Mouse (Mus musculus): ENCODE measurements at regions not wholly inside any gene's neighbourhood (a gene's known extent, or its start where the extent isn't known, plus 50 kb on each side); places are given as distances from the start of the nearest gene placed in this dataset.

DNA sequence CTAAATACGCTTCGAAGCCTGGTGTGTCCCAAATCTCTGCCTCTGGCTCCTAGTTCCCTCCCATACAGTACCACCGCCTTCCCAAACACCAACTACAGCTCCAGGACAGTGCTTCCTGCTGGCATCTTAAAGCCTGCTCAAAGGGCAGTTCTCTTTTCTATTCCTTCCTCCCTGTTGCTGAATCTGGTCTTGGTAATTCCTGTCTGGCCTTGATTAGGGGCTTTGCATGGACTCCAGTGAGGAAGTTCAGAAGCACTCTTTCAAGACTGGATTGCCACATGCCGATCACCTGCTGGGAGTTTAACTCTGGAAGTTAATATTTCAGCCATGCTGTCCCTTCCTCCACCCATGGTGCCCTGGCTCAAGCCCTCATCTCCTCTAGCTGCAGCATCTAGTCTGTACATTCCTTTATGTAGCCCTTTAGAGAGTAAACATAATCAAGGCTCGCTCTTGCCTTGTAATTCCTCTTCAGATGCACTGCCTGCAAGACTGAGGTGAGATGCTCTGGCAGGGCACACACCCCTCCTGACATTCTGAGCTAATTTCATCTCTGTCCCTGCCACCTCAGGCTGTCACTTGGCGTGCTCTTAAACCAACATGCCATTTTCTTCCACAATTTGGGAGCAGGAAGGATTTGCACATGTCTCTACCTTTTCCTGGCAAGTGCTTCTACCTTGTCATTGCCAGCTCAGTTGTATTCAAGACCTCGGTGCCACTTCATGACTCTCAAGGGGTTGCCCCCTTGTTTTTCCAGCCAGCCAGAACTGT, 148.8 kb upstream of the Bcl6 start:
- DNase-seq = no peak

DNA sequence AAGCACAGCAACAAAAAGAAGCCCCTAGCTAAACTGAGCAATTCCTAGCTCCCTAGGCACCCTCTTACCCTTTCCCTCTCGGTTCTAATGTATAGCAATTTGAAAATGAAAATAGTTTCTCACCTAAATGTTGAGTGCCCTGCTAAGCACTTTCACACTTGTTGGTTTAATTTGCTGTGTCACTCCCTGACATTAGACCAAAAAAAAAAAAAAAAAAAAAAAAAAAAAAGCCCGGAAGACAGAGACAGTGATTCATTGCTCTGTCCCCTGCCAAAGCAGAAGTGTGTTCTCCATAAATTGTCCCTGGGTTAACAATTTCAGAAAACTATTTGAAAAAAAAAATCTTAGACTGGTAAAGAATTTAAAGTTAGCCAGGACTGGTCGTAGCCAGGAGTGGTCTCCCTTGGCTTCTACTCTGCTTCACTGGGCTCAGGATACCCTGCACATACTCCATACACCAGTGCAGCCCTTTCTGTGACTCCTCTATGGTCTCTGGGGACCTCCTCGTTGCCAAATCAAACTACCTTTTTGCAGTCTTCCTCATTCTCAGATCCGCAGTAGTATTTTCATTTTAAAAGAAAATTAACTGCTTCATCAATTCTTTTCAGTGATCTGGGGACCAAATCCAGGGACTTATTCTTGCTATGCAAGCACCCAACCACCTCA, 148.0 kb upstream of the Bcl6 start:
- no peak for DNase-seq

DNA sequence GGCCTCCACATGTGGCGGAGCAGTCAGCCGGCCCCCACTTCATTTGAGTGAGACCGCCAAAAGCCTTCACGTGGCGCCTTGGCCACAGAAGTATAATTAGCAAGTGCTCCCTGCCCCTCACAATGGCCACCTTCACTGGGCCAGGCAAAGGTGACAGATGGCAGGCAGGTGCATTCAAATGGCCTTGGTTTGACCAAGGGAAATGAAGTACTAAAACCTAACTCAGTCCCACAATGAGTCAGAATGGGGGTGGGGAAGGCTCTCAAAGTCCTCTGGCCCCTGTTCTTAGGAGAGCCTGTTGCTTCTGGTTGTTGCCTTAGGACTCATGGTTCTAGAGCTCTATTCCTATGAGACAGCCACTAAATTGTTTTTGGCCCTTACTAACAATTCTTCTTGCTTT, 147.2 kb upstream of the Bcl6 start:
- DNase-seq = no peak

DNA sequence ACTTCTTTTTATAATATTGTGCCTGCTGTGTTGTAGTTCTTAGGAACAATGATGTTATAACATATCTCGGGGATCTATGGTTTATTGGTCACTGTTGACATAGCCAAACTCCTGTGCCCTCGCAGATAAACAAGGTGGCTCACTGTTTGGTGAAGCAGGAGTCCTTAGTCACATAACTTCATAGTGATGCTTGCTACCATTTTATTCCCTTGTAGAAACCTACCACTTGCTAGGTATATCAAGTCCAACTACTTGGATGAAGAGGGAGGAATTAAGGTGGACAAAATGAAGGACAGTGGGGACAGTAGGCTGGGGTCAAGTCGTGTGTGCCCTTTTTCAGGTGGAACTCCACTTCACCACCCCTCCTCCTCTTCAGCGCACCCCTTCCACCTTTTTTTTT, 146.7 kb upstream of the Bcl6 start:
- DNase-seq = no peak

DNA sequence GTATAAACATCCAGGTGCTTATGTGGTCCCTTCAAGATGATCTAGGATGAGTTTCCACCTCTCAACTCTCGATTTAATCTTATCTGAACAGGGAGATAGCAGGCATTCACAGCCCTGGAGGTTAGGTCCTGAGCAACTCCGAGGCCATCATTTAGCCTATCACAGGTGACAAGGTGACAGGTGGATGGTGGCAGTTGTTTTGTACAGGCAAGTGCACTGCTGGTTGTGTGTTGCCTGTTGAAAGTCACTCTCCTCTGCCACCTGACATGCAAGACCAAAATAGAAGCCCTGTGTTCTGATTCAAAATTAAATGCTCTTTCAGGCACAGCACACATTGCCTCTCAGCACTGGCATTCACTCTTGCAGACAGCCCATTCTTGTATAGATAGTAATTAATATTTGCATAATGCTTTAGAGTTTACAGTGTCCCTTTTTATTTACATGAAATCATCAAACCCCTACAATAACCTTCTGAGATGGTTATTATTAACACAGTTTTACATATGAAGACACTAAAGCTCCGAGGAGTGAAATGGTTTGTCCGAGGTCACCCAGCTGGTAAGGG, 145.9 kb upstream of the Bcl6 start:
- DNase-seq = no peak

DNA sequence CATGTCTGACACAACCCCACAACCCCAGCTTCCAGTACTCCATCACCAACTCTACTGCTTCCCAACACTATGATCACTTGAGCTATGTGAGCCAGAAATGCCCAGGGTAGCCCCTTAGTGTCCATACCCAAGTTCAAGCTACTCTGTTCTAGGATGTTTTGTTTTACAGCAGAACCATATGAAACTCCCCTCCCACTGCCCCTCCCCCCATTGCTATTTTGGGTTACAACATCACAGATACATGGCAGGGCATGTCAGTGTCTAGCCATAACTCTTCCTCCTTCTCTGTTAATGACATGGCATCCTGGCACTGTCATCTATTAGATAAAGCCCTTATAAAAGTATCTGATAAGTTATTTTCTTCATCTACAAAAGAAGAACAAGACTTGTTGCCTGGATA, 142.0 kb upstream of the Bcl6 start:
- DNase-seq = no peak

DNA sequence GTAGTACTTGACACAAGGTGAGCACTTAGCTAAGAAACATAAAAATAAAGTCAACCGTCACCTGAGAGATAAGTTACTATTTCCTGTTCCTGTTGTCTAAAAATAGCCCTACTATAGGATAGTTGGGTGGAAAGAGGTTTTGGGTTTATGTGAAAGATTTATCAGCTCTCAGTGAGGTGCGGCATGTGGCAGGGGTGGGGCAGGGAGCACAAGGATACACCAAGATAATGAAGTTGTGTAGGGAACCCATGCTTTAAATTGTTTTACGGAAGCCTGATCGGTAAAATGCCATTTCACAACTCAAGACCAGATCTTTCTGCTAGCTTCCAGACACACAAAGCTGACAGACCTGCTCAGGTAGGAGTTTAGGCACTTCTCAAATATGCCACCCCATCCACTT, 141.0 kb upstream of the Bcl6 start:
- DNase-seq = no peak

DNA sequence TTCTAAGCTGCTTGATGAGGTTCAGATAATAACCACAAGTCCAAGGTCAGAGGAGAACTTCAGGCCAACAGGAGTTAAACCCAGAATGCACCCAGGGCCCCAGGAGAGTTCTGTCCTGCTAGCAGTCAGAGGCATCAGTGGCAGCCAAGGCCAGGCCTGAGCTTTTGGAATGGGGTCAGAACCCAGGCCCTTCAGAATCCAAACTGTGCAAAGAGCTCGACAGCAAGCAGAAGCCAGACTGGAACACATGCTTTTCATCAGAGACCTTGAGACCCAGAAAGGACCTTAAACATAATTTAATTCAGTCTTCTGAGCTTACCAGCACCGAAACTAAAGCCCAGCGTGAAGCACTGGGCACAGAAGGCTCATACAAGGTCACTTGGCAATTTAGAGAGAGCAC, 139.9 kb upstream of the Bcl6 start:
- no peak for DNase-seq

DNA sequence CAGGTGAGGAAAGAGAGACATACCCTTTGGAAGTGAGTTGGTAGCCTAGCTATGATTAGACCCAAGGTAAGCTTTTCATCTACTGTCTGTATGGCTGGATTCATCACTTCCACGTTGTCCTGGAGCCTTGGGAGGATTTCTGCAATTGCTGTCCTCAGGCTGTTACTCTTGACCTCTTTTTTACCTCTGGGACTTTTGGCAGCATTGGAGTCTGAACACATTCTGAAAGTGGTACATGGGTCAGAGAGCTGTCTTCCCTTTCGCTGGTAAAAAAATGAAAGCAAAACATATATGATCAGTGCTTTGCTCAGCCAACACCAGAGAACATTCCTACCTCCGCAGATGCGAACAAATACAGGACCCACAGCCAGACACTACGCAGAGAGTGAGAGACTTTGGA, 136.1 kb upstream of the Bcl6 start:
- DNase-seq = no peak

DNA sequence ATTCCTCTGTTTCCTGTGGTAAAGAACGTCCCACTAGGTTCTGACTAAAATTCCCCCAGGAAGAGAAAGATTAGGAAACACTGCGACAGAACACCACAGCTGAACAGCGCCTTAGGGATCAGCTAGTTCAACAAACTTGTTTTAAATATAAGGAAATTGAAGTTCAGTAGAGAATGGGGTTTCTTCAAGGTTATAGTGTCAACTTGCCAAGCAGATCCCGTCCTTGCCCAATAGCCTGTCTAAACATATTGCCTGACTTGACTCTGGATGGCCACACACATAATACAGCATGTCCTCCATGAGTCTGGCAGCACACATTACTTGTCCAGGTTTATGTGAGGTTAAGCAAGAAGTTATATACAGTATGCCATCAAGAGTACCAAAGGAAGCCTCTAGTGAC, 135.4 kb upstream of the Bcl6 start:
- DNase-seq = no peak

DNA sequence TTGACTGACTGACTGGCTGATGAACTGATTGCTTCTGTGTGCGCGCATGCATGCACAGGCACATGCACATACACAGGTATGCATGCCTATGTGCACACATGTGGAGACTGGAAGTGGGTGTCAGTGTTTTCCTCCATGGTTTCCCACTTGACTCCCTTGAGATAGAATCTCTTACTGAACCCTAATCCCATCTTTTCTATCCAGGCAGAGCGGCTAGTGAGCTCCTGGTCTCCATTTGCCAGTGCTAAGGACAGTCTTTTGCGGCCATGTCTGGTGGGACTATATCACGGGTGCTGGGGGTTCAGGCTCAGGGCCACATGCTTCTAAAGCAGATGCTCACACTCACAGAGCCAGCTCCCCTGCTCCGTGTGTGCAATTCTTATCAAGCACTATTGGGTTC, 133.0 kb upstream of the Bcl6 start:
- DNase-seq = no peak

DNA sequence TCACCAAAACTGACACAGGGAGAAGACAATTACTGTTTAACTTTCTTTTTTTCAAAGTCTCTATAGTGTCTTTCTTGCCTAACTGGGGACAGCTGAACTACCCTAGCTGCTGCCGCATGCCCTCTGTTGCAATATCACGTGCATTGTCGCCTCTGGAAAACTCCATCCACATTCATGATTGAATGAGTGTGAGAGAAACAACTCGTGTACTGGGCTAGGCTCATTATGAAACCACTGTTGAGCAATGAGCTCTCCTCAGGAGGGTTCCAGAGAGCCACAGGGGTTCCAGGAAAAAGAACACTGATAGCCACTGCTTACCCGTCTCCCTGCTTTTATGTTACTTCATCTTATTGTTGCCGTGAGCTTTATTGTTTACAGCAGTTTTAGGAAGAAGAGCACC, 132.2 kb upstream of the Bcl6 start:
- DNase-seq = no peak

DNA sequence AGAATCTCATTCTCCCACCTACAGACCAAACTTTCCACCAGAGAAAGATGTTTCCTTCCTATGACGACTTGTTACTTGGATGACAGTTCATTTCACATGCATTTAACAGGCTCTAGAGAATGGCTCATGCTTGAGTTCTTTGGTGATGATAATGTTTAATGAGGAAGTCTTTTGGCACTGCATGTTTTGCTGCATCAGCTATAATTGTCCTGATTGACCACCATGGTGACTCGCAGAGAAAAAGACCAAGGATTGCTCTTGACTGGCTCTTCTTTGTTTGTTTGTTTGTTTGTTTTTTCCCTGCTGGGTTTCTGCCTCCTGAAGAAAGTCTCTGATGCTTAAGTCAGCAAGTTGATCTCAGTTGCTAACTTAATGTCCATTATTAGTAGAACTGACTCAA, 129.8 kb upstream of the Bcl6 start:
- DNase-seq = no peak

DNA sequence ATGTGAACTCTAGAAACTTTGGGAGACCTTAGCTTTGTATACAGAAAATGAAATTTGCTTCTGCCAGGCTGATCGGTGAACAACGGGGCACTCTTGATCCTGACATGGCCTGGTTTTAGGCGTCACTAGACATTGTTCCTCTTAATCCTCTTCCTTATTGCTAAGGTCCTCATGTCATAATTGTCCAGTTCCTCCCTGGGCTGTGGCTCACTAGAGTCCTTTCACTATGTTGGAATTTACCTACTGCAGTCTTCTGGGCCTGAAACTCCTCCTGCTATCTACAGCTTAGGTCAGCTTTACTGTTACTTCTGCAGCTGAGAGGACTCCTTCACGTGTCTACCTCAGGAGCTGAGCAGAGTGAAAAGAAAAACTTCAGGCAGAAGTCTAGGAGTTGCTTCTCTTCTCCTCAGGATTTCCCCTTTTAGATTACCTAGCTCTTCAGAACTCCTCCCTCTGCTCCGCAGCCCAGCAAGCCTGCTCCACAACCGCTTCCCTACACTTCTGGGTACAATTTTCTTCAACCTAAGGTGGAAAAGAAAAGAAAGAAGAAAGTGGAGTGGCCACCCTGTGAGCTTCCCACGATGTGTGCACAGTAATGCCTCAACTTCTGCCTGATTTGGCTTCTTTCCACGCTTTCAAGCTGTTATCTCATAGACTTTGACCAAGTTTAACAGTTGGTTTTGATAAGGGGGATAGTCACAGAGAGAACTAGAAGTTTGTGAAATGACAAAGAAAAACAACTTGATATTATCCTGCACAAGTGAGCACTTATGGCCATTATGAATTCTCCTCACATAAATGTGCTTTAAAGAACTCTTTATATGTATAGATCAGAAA, 114.4 kb upstream of the Bcl6 start:
- no peak for DNase-seq

DNA sequence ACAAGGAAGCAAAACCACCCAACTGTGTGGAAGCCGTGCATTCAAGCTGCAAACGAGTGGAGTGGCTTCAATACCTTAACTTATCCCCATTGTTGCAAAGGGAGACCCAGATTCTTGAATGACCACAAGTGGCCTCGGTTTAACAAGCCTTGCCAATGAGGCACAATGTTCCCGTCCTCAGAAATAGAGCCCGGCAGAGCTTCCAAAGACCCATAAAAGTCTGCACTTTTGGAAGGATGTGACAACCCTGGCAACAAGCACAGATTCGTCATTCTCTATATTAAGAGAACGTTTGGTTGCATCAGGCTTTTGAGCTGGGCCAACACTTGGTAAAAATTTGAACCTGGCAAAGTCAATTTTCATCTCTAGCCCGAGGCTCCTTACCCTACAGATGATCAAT, 108.9 kb upstream of the Bcl6 start:
- DNase-seq = no peak

DNA sequence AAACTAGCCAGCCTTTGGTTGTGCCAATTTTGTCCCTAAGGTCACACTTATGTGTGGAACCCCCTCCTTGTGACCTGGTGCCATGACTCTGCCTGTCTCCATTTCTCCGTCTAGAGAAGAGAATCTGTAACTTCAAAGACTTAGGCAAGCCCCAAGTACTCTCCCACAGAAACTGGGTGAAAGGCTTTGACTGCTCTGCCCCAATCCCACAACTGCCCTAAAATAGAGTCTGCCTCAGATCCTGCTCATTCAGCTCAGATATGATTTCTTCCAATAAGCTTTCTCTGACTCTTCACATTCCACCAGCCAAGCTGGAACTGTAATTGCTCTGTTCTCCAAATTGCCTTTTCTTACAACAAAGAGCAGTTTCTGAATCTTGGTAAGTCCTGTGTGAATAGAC, 107.4 kb upstream of the Bcl6 start:
- no peak for DNase-seq

DNA sequence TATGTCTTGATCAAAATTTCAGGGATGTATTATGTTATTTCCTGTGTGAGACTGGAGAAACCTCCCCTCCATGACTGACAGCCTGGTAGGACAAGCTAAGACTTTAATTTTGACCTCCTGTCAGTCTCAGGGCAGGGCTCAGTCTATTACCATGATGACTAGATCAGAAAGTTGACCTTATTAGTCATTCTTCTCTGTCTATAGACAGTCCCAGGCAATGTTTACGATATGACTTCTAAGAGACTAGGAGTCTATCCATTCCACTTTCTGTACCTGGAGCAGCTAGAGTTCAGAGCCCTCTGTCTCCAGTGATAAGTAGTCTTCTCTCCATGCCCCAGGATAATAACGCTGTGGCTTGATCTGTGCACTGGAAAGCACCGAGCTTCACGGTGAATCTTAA, 107.0 kb upstream of the Bcl6 start:
- no peak for DNase-seq

DNA sequence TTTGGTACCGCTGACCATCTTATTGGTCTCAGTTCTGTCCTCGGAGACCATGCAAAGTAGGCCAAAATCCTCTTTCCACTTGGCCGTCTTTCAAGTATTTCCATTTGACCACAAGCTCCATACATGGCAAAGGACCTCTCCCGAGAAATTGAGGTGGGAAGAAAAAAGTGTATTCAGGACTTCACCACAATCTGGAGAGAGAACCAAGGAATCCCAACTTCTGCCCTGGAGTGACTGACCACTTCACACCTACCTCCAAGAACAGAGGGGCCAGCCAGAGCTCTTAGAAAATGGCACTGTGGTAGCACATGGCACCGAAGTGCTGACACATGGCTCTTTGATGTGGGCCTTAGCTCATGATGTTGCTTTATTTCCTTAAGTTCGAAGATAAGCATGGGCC, 105.9 kb upstream of the Bcl6 start:
- no peak for DNase-seq

DNA sequence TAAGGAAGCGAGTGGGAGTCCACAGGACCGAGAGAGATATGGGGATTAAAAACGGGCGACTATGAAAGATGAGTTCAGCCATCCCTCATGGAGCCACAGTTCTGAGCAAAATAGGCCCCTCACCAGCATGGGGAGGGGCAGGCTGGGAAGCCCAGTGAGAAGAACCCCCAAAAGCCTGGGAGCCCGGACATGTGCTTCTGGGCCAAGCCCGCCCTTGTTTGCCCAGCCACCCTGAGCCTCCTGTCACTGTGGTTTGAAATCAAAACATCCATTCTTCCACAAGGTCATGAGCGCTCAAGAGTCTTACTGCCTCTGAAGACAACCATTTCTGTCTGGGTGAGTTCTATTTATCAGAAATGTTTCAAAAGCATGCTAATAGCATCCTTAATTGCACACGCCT, 105.0 kb upstream of the Bcl6 start:
- no peak for DNase-seq

DNA sequence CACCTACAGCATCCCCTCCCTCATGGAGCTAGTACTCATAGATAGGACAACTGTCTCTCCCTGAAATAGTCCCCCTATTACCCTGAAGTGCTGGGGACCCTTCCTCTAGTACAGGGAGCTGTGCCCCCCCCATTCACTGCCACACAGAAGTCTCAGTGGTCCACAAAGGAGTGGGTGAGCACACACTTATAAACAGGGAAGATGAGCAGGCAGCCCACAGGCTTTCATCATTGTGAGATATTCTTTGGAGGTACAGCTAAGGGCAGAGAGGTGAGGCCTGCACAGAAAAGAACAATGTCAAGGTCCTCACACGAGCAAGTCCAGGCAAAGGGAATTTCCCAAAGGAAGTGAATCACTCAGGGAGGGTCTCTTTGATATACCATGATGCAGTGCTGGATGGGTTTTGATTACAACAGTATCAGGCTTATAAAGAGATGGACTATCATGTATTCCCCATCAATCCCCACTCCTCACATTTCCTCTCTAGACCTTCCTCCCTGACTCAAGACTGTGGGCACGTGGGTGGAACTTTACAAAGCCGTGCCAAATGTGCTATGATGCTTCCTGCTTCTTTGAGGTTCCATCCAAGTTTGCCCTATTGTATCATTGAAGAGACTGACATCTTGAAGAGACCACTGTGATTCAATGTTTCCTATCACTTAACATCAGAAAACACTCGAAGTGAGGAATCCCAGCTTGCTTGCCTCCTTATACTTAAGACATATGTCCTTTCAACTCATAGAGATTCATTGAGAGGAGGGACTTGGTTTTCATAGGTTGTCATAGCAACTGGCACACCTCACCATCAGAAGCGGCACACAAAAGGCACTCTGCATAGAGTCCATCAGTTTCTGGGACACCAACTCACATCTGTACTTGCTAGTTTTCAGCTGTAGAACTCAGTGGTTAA, 104.2 kb upstream of the Bcl6 start:
- DNase-seq = no peak

DNA sequence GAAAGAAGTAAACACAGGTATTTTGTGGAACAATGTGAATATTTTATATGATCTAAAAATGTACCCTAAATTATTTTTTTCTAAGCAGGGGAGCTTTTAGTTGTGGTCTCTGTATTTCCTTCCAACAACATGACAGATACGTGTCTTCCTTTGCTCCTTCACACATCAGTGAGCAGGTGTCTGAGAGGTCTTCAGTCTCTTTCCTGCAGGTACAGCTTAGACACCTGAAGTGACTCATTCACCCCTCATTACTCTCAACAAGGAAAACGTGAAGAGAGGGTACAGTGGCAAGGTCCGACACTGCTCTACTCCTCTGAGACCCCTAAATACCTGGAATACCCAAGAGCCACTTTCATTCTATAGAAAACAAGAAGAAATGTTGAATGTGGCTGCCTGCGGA, 103.5 kb upstream of the Bcl6 start:
- peak in 1 of 2 experiments; percentile 37 for DNase-seq

DNA sequence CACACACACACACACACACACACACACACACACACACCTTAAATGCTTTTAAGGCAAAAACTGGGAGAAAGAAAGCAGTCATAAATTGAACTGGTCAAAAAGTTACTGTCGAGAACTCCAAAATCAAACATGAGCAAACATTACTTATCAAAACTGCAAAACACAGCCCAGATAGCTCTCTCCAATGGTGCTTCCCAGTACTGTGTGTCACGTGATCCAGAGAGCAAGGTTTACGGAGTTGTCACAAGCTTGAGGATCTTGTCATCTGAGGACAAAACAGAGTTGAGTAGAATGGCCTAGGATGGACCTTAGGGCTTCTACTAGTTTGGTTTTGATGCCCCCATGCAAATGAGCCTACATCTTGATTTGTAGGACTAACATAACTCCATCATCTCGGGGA, 102.3 kb upstream of the Bcl6 start:
- no peak for DNase-seq

All from thymus, adult 18-20 months (tissue).